Mouse (Mus musculus): ENCODE measurements around the gene Ndufa11. TPM values are rescaled to one million over a fixed set of nuclear protein-coding genes. Genes with fewer than 3 reads are reported as not detected.

The Ndufa11 gene
- polyA plus RNA-seq, 1 experiment from 2014 or later, result 426 TPM

DNA sequence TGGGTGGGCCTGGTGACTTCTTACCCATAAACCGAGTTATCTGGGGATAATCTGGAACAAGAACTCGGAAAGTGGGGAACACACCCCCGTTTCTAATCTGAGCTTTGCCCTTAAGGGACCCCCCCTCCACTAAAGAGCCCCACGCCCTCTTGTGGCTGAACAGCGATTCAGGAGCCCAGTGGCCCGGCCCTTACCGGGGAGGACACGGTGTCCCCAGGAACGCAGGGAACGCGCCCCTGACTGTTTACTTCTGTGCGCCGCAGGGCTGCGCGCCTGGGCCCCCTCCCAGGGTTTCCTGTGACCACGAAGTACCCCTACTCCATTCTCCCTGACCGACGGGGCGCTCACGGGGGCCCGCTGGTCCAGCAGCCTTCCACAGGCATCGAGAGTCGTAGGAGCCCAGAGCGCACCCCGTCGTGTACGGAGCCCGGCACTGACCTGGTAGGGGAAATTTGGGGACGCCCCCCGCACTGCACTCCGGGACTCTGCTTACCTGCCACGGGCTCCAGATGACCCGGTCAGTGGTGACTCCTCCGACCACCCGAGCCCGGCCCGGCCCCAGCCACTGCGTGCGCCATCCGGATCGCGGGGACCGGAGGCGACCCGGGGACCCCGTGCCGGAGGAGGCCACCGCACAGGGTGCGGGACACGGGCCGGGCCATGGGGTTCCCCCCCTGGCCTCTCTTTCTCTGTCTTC lies 39.3 kb downstream of the Ndufa11 start:
- H3K4me3 ChIP-seq (ENCODE audit: low read depth, low read length), result peak overlapping the region; percentile 49
- 0 out of 2 replicates have a peak, but pooled peaks cover 6% of the 10 kb centered on the region for H3K4me1 ChIP-seq (ENCODE audit: insufficient read depth, low read depth, low read length)
- no peak overlapping the region for H3K27ac ChIP-seq (ENCODE audit: low read length)
- no peaks in the 10 kb centered on the region for H3K9me3 ChIP-seq (ENCODE audit: low read length)
- ATAC-seq (peak; percentile 23), DNase-seq (ENCODE audit: low spot score) (peak; percentile 69)
- H3K27me3 ChIP-seq (replicated peaks; ENCODE audit: insufficient read depth, low read length), result peaks cover 25% of the 10 kb centered on the region
- H3K36me3 ChIP-seq (ENCODE audit: insufficient read depth, low read length), result no peaks in the 10 kb centered on the region
- peak overlapping the region; percentile 32; the same call in 1 of the 2 replicates for H3K9ac ChIP-seq (replicated peaks; ENCODE audit: low read depth)
- WGBS, result 1% methylated on average over 35 of the region's 51 CpGs
- H3K4me2 ChIP-seq (replicated peaks; ENCODE audit: low read depth, low read length), result peak overlapping the region; percentile 100
- TF ChIP-seq EP300 (IDR thresholded peaks at IDR 0.05) (no peak), CTCF (IDR thresholded peaks at IDR 0.05) (peak; percentile 66)

DNA sequence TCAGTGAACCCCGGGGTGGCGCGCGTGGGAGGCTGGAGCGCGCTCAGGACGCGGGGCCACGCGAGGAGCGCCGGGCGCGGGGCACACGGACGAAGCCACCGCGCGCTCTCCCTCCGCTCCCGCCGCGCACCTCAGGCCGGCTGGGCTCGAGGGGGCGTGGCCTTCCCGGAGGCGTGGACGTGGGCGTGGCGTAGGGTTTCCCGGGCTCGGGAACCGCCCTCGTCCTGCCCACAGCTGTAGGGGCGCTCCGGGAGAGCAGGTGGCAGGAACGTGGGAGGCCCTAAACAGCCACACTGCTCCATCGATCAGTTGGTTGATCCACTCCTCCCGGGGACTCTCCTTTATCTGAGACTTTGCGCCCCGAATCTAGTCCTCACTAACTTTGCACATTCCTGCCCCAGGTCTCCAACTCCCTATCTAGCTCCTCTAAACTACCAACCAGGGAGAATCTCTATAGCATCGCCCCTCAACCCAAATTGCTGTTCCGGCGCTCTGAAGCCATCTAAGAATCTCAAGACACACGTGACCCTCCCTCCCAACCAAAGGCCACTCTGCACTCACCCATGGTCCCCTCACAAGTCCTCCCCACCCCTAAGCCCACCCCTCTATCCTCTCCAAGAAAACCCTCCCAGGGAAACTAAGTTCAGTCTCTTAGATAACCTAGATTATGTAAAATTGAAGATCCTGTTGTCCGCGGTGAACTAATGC lies 40.0 kb downstream of the Ndufa11 start, which contains the start of gene Nrtn:
Nrtn (minus strand) TSS at position 115 of the 708 bp plus-strand sequence.
- H3K27me3 ChIP-seq (replicated peaks; ENCODE audit: insufficient read depth, low read length), result peaks cover 25% of the 10 kb centered on the region
- 3% methylated on average over 12 of the region's 48 CpGs for WGBS

DNA sequence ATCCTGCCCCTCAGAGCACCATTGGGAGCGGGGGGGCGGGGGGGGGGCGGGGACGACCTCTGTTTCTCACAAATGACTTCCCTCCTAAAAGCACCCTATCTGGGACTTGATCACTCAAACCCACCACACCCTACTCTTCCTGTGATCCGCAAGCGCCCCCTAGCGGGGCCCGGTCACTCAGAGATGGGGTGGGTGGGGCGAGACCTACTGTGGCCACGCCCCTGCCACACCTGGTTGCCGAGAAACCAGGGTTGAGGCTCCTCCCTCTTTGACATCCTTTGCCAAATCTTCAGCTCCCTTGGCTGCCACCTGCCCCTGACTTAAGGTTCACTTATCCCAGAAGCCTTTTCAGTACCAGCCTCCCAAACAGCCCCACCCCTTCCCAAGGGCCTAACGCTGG lies 40.6 kb downstream of the Ndufa11 start:
- no peaks in the 10 kb centered on the region for H3K36me3 ChIP-seq (ENCODE audit: insufficient read depth, low read length)
- no peak overlapping the region for H3K27ac ChIP-seq (ENCODE audit: low read length)
- no peaks in the 10 kb centered on the region for H3K9me3 ChIP-seq (ENCODE audit: low read length)
- DNase-seq (ENCODE audit: low spot score) (peak; percentile 87), ATAC-seq (peak; percentile 54)
- peak overlapping the region; percentile 100; the same call in 1 of the 2 replicates for H3K4me2 ChIP-seq (replicated peaks; ENCODE audit: low read depth, low read length)
- no peak for TF ChIP-seq EP300 (IDR thresholded peaks at IDR 0.05)
- peak; percentile 68 for TF ChIP-seq CTCF (IDR thresholded peaks at IDR 0.05)
- no peak overlapping the region for H3K4me3 ChIP-seq (ENCODE audit: low read depth, low read length)
- H3K27me3 ChIP-seq (replicated peaks; ENCODE audit: insufficient read depth, low read length), result peaks cover 24% of the 10 kb centered on the region
- no peak overlapping the region for H3K9ac ChIP-seq (replicated peaks; ENCODE audit: low read depth)
- H3K4me1 ChIP-seq (ENCODE audit: insufficient read depth, low read depth, low read length), result peaks cover 8% of the 10 kb centered on the region; the same call in 1 of the 2 replicates
- WGBS, result 5% methylated on average over 12 of the region's 12 CpGs

More for the DNA sequence above, 40.0 kb downstream of the Ndufa11 start, which contains the start of gene Nrtn:
- H3K4me2 ChIP-seq (replicated peaks; ENCODE audit: low read depth, low read length), result peak within 1 kb of the TSS; percentile 100
- H3K4me1 ChIP-seq (ENCODE audit: insufficient read depth, low read depth, low read length), result 0 out of 2 replicates have a peak, but pooled peaks cover 6% of the 10 kb centered on the region
- peak within 1 kb of the TSS; percentile 32; the same call in 1 of the 2 replicates for H3K9ac ChIP-seq (replicated peaks; ENCODE audit: low read depth)
- no peaks in the 10 kb centered on the region for H3K36me3 ChIP-seq (ENCODE audit: insufficient read depth, low read length)
- H3K4me3 ChIP-seq (ENCODE audit: low read depth, low read length), result peak within 1 kb of the TSS; percentile 49
- no peaks in the 10 kb centered on the region for H3K9me3 ChIP-seq (ENCODE audit: low read length)
- peak; percentile 91 for DNase-seq (ENCODE audit: low spot score)
- peak; percentile 80 for ATAC-seq
- TF ChIP-seq CTCF (IDR thresholded peaks at IDR 0.05) (no peak), EP300 (IDR thresholded peaks at IDR 0.05) (no peak)
- H3K27ac ChIP-seq (ENCODE audit: low read length), result no peak within 1 kb of the TSS

DNA sequence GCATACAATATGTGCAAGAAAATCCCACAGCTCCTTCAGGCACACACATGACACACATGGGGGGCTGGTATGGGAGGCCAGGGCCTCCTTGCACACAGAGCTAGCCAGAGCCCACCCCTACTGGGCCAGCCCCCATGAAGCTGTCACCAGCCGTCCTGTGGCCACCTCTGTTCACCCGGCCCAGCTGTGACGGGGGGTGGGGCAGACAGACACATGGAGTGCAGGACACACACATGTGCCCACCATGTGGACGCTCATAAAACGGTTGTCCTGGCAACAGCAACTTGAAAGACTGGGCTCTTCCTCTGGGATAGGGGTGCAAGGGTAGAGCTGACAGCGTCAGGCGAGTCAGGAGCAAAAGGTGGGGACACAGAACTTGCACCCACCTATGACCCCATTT lies 41.7 kb downstream of the Ndufa11 start:
- 41% methylated on average over 7 of the region's 7 CpGs for WGBS
- Histone ChIP-seq H3K9me3 (ENCODE audit: low read length) (no peaks in the 10 kb centered on the region), H3K36me3 (ENCODE audit: insufficient read depth, low read length) (no peaks in the 10 kb centered on the region), H3K9ac (replicated peaks; ENCODE audit: low read depth) (no peak overlapping the region), H3K4me1 (ENCODE audit: insufficient read depth, low read depth, low read length) (peaks cover 9% of the 10 kb centered on the region; the same call in 1 of the 2 replicates), H3K27ac (ENCODE audit: low read length) (no peak overlapping the region), H3K27me3 (replicated peaks; ENCODE audit: insufficient read depth, low read length) (peaks cover 15% of the 10 kb centered on the region), H3K4me2 (replicated peaks; ENCODE audit: low read depth, low read length) (no peak overlapping the region), H3K4me3 (ENCODE audit: low read depth, low read length) (no peak overlapping the region)
- TF ChIP-seq CTCF (IDR thresholded peaks at IDR 0.05) (no peak), EP300 (IDR thresholded peaks at IDR 0.05) (no peak)
- DNase-seq (ENCODE audit: low spot score) (no peak), ATAC-seq (no peak)

DNA sequence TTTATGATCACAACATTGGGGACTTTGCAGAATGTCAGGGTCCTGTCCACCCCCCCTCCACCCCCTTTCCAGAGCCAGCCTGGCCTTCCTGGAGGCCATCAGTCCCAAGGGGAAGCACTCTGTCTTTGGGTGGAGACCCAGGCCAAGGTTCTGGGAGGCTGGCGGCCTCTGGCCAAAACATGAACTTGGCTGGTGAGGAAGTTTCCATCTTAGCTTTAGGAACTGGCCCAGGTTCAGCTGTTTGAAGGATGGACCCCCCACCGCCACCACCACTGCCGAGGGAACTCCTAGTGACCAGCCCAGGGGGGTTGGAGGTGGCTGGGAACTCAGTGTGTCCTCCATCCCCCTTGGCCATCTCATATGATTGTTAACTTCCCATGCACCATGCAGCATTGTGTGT lies 43.5 kb downstream of the Ndufa11 start:
- ATAC-seq (no peak), DNase-seq (ENCODE audit: low spot score) (no peak)
- Histone ChIP-seq H3K4me3 (ENCODE audit: low read depth, low read length) (no peak overlapping the region), H3K36me3 (ENCODE audit: insufficient read depth, low read length) (no peaks in the 10 kb centered on the region), H3K27ac (ENCODE audit: low read length) (no peak overlapping the region), H3K4me1 (ENCODE audit: insufficient read depth, low read depth, low read length) (peaks cover 9% of the 10 kb centered on the region; the same call in 1 of the 2 replicates), H3K27me3 (replicated peaks; ENCODE audit: insufficient read depth, low read length) (peaks cover 12% of the 10 kb centered on the region), H3K9ac (replicated peaks; ENCODE audit: low read depth) (no peak overlapping the region), H3K9me3 (ENCODE audit: low read length) (no peaks in the 10 kb centered on the region), H3K4me2 (replicated peaks; ENCODE audit: low read depth, low read length) (no peak overlapping the region)
- 50% methylated on average over 3 of the region's 3 CpGs for WGBS
- TF ChIP-seq EP300 (IDR thresholded peaks at IDR 0.05), result no peak
- no peak for TF ChIP-seq CTCF (IDR thresholded peaks at IDR 0.05)

DNA sequence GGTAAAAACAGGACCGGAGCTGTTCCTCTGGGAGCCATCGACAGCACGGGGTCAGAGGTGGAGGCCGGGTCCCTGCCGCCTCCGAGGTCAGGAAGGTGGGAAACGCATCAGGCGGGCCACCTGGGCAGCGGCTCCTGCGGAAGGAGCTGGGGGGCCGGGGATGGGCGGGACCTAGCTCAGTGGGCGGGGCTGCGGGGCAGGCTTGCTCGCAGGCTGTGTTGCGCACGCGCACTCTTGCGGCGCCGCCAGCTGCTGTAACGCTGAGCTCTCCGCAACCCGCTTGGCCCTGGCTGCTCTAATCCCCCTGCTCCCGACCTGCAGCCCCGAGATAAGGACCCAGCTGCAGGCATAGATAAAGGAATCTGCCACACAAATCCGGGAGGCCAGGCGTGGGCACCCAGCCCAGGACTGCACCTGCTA lies 44.4 kb downstream of the Ndufa11 start:
- Histone ChIP-seq H3K9ac (replicated peaks; ENCODE audit: low read depth) (0 out of 2 replicates have a peak overlapping the region, but pooled peaks have one; percentile 43), H3K27me3 (replicated peaks; ENCODE audit: insufficient read depth, low read length) (peaks cover 3% of the 10 kb centered on the region; the same call in 1 of the 2 replicates), H3K27ac (ENCODE audit: low read length) (peak overlapping the region; percentile 29; the same call in 1 of the 2 replicates), H3K9me3 (ENCODE audit: low read length) (no peaks in the 10 kb centered on the region), H3K4me1 (ENCODE audit: insufficient read depth, low read depth, low read length) (peaks cover 9% of the 10 kb centered on the region; the same call in 1 of the 2 replicates), H3K36me3 (ENCODE audit: insufficient read depth, low read length) (no peaks in the 10 kb centered on the region), H3K4me3 (ENCODE audit: low read depth, low read length) (peak overlapping the region; percentile 38), H3K4me2 (replicated peaks; ENCODE audit: low read depth, low read length) (peak overlapping the region; percentile 72)
- ATAC-seq, result peak; percentile 18
- TF ChIP-seq CTCF (IDR thresholded peaks at IDR 0.05) (no peak), EP300 (IDR thresholded peaks at IDR 0.05) (no peak)
- peak; percentile 93 for DNase-seq (ENCODE audit: low spot score)
- WGBS, result 0% methylated on average over 23 of the region's 28 CpGs

Measured in lung, postnatal 0 days (tissue).